Comparison of ENCODE assay signal across 10 mouse cellular contexts in genomic region chr5:88724030-88724429, GRCm38 (mm10). TPM values are rescaled to one million over a fixed set of nuclear protein-coding genes. Genes with fewer than 3 reads are reported as not detected.
DNase-seq lines count a peak whose midpoint lies in the region; ATAC-seq and TF ChIP-seq lines count a peak whose summit lies in the region.
"Had no signal": no experiment of that assay in that cellular context is flagged by ENCODE, and none has a peak within 500 bp of the region (broad histone marks: within the 10 kb centered on the region; RNA-seq: fewer than 3 reads in every experiment).

No protein-coding gene starts in this region.

- H3K27ac ChIP-seq in intestine, embryonic 16.5 days (ENCODE audit: low read length): no peak overlapping the region
- H3K27ac ChIP-seq in intestine, postnatal 0 days (ENCODE audit: low read depth, low read length): no peak overlapping the region
- H3K27ac ChIP-seq in heart, embryonic 16.5 days (ENCODE audit: low read length): peak overlapping the region; percentile 72
- H3K27ac ChIP-seq: embryonic facial prominence, embryonic 10.5 days; forebrain, embryonic 12.5 days had no signal

- no peak for TF ChIP-seq CTCF in intestine, postnatal 0 days (IDR thresholded peaks at IDR 0.05; ENCODE audit: low read depth)

- H3K27me3 ChIP-seq in intestine, embryonic 16.5 days (replicated peaks; ENCODE audit: control insufficient read depth, insufficient read depth, low read length): no peaks in the 10 kb centered on the region
- H3K27me3 ChIP-seq in intestine, postnatal 0 days (replicated peaks; ENCODE audit: control insufficient read depth, insufficient read depth, low read length): no peaks in the 10 kb centered on the region
- no peaks in the 10 kb centered on the region for H3K27me3 ChIP-seq in heart, embryonic 16.5 days (ENCODE audit: control insufficient read depth, insufficient read depth, low read length)
- H3K27me3 ChIP-seq: forebrain, embryonic 12.5 days had no signal

- no peaks in the 10 kb centered on the region for H3K9me3 ChIP-seq in intestine, embryonic 16.5 days (ENCODE audit: control insufficient read depth, low read length)
- no peaks in the 10 kb centered on the region for H3K9me3 ChIP-seq in intestine, postnatal 0 days (ENCODE audit: control insufficient read depth)
- H3K9me3 ChIP-seq in heart, embryonic 16.5 days (replicated peaks; ENCODE audit: control insufficient read depth, low read length): no peaks in the 10 kb centered on the region
- H3K9me3 ChIP-seq: embryonic facial prominence, embryonic 10.5 days; forebrain, embryonic 12.5 days had no signal

- H3K4me1 ChIP-seq in intestine, embryonic 16.5 days (ENCODE audit: control insufficient read depth, insufficient read depth, low read length): peaks cover 16% of the 10 kb centered on the region
- H3K4me1 ChIP-seq in intestine, postnatal 0 days (replicated peaks; ENCODE audit: control insufficient read depth, insufficient read depth, low read length): peaks cover 6% of the 10 kb centered on the region; the same call in 1 of the 2 replicates
- H3K4me1 ChIP-seq in heart, embryonic 16.5 days (ENCODE audit: control insufficient read depth, insufficient read depth, low read length): peaks cover 32% of the 10 kb centered on the region

- no peak overlapping the region for H3K4me3 ChIP-seq in intestine, embryonic 16.5 days (ENCODE audit: low read length)
- H3K4me3 ChIP-seq in intestine, postnatal 0 days (ENCODE audit: low read depth, low read length): no peak overlapping the region
- no peak overlapping the region for H3K4me3 ChIP-seq in heart, embryonic 16.5 days (ENCODE audit: low read length)
- H3K4me3 ChIP-seq: embryonic facial prominence, embryonic 10.5 days; forebrain, embryonic 12.5 days had no signal

- no peak overlapping the region for H3K9ac ChIP-seq in intestine, embryonic 16.5 days (ENCODE audit: low read depth, low read length)
- H3K9ac ChIP-seq in intestine, postnatal 0 days (ENCODE audit: low read depth, low read length): no peak overlapping the region
- H3K9ac ChIP-seq in heart, embryonic 16.5 days (ENCODE audit: low read length): no peak overlapping the region
- H3K9ac ChIP-seq: forebrain, embryonic 12.5 days had no signal

- H3K4me2 ChIP-seq in intestine, embryonic 16.5 days (ENCODE audit: low read depth, low read length): no peak overlapping the region
- no peak overlapping the region for H3K4me2 ChIP-seq in intestine, postnatal 0 days (replicated peaks; ENCODE audit: low read depth)
- peak overlapping the region; percentile 27; the same call in 1 of the 2 replicates for H3K4me2 ChIP-seq in heart, embryonic 16.5 days (ENCODE audit: low read depth, low read length)
- H3K4me2 ChIP-seq: forebrain, embryonic 12.5 days had no signal

- peak; percentile 26; the same call in 1 of the 2 replicates for ATAC-seq in intestine, embryonic 16.5 days
- no peak for ATAC-seq in intestine, postnatal 0 days
- no peak for ATAC-seq in heart, embryonic 16.5 days (replicated peaks; ENCODE audit: extremely low read depth, insufficient read depth, low FRiP score)
- peak; percentile 75 for ATAC-seq in megakaryocyte-erythroid progenitor cell, adult 5-6 weeks (replicated peaks; ENCODE audit: low FRiP score, low TSS enrichment, poor library complexity, severe bottlenecking)

- H3K36me3 ChIP-seq in intestine, embryonic 16.5 days (ENCODE audit: control insufficient read depth, insufficient read depth, low read length): no peaks in the 10 kb centered on the region
- no peaks in the 10 kb centered on the region for H3K36me3 ChIP-seq in intestine, postnatal 0 days (ENCODE audit: control insufficient read depth, insufficient read depth)
- 0 out of 2 replicates have a peak, but pooled peaks cover 2% of the 10 kb centered on the region for H3K36me3 ChIP-seq in heart, embryonic 16.5 days (ENCODE audit: control insufficient read depth, insufficient read depth)
- H3K36me3 ChIP-seq: forebrain, embryonic 12.5 days had no signal

- 47% methylated on average over 3 of the region's 3 CpGs for WGBS in intestine, embryonic 16.5 days
- WGBS in intestine, postnatal 0 days: 38% methylated on average over 3 of the region's 3 CpGs
- WGBS in heart, embryonic 16.5 days: 9% methylated on average over 3 of the region's 3 CpGs

- DNase-seq in c-Kit-negative CD71-positive TER-119-positive erythroid progenitor cells, embryonic 14.5 days (ENCODE audit: low read depth, low spot score): peak; percentile 68
- DNase-seq in kidney, adult 11 months: no peak
- no peak for DNase-seq in kidney, postnatal 36 days
- DNase-seq: cerebellum, adult 9-10 months had no signal

RNA-seq across cellular contexts. Expression of gene Mob1b, which starts 3.4 kb away (rescaled TPM):
- 8.7 and 10.3 TPM in 2 replicates for polyA plus RNA-seq in intestine, embryonic 16.5 days (2015; fragmentation: Nextera tagmentation; extraction: Ambion mirVana)
- 8.0 and 9.6 TPM in 2 replicates for polyA plus RNA-seq in intestine, postnatal 0 days (2015; fragmentation: Nextera tagmentation; extraction: Ambion mirVana)
- polyA plus RNA-seq in heart, embryonic 16.5 days (2015; fragmentation: Nextera tagmentation; extraction: Ambion mirVana): 15.4 and 17.5 TPM in 2 replicates
- 31.0 and 39.9 TPM in 2 replicates for total RNA-seq in megakaryocyte-erythroid progenitor cell, adult 5-6 weeks (2014; fragmentation: Nextera tagmentation)
- total RNA-seq in megakaryocyte-erythroid progenitor cell, adult 5-6 weeks (2017): 13.3 and 19.1 TPM in 2 replicates

RNA-seq across cellular contexts. Expression of gene Dck, which starts 40.8 kb away (rescaled TPM):
- polyA plus RNA-seq in intestine, embryonic 16.5 days (2015; fragmentation: Nextera tagmentation; extraction: Ambion mirVana): 29.6 and 32.7 TPM in 2 replicates
- 10.7 and 11.1 TPM in 2 replicates for polyA plus RNA-seq in intestine, postnatal 0 days (2015; fragmentation: Nextera tagmentation; extraction: Ambion mirVana)
- polyA plus RNA-seq in heart, embryonic 16.5 days (2015; fragmentation: Nextera tagmentation; extraction: Ambion mirVana): 30.5 and 44.5 TPM in 2 replicates
- 65.7 and 85.7 TPM in 2 replicates for total RNA-seq in megakaryocyte-erythroid progenitor cell, adult 5-6 weeks (2014; fragmentation: Nextera tagmentation)
- 36.8 and 43.3 TPM in 2 replicates for total RNA-seq in megakaryocyte-erythroid progenitor cell, adult 5-6 weeks (2017)

RNA-seq across cellular contexts. Expression of gene Grsf1, which starts 48.1 kb away (rescaled TPM):
- polyA plus RNA-seq in intestine, embryonic 16.5 days (2015; fragmentation: Nextera tagmentation; extraction: Ambion mirVana): 11.7 and 23.9 TPM in 2 replicates
- 31.2 and 33.1 TPM in 2 replicates for polyA plus RNA-seq in intestine, postnatal 0 days (2015; fragmentation: Nextera tagmentation; extraction: Ambion mirVana)
- 77.9 and 80.9 TPM in 2 replicates for polyA plus RNA-seq in heart, embryonic 16.5 days (2015; fragmentation: Nextera tagmentation; extraction: Ambion mirVana)
- total RNA-seq in megakaryocyte-erythroid progenitor cell, adult 5-6 weeks (2014; fragmentation: Nextera tagmentation): 65.0 and 69.2 TPM in 2 replicates
- total RNA-seq in megakaryocyte-erythroid progenitor cell, adult 5-6 weeks (2017): 106 and 108 TPM in 2 replicates

Comparison
In these comparisons a context has a peak if more than half of its experiments do, and no peak if none do; other contexts are left out.
1. ATAC-seq: peak in intestine, embryonic 16.5 days (single experiment) and megakaryocyte-erythroid progenitor cell, adult 5-6 weeks (single experiment); none in intestine, postnatal 0 days (single experiment) and heart, embryonic 16.5 days (single experiment).